Mouse (Mus musculus): ENCODE results near the gene Zfp319.
A peak's percentile ranks its signal among the peaks of the same experiment; 100 is the strongest.

The Zfp319 gene

DNA sequence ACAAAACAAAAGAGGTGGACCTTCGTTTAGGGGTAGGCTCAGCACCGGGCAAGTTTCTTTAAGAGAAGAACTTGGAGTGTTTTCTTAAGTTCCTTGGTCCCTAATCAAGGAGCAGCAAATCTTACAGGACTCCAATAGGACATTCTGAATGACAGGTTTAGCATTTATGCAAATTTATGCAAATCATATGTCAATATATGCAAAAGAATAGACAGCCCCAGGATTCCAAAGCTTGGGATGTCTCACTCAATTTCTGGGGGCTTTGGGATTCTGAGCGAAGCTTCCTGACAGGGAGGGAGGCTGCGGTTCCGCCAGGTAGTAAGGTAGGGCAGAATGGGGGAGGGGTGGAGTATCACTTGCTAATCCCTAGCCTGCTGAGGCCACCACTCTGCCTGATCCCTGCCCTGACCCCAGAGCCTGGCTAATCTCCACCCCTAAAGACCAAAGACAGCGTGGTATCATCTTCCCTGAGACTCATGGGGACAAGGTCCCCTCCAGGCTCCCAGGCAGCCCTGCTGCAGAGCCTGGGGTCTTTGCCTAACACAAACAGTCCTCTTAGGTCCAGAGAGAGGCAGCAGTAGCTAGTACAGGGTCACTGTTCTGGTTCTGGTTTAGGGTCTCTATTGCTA, 21.3 kb downstream of the Zfp319 start, which contains the start of gene Tepp:
Gene Tepp (plus strand): TSS at position 225 of the 629 bp plus-strand sequence.
- no peak for DNase-seq (ENCODE audit: low spot score)

DNA sequence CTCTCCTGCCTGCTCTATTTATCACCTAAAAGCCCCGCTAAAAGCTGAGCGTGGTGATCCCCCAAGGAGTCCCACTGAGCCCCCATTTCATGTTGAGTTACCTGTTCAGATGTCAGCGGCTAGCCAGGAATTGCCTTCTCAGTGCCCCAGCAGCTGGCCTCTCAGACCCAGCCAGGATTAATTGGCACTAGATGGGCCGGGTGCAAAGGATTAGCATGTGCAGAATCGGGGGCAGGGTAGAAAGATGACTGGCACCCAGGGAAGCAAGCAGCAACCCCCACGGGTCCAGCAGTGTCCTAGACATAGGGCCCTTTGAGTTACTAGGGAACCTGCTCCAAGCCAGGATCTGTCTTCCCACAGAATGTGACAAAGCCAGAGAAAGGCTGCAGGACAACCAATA, 25.3 kb downstream of the Zfp319 start, which contains the start of gene Cngb1:
Gene Cngb1 (minus strand): TSS at position 155 of the 400 bp plus-strand sequence.
- no peak for DNase-seq (ENCODE audit: low spot score)

DNA sequence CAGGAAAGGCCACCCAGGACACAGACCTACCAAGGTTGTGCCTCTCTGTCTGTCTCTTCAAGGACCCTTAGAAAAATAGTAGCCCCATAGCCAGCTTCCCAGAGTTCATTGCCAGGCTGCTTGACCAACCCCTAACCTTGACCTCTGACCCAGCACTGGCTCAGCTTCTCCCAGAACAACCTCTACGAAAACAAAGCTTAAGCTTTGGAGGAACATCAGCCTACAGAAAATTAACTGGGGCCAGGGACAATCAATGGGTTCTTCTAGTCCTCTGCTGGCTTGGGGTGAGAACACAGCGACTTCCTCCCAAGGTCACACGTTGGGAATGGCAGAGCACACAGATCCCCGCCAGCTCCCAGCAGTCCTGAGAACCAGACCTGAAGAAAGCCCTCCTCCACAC, 26.2 kb downstream of the Zfp319 start:
- no peak for DNase-seq (ENCODE audit: low spot score)

DNA sequence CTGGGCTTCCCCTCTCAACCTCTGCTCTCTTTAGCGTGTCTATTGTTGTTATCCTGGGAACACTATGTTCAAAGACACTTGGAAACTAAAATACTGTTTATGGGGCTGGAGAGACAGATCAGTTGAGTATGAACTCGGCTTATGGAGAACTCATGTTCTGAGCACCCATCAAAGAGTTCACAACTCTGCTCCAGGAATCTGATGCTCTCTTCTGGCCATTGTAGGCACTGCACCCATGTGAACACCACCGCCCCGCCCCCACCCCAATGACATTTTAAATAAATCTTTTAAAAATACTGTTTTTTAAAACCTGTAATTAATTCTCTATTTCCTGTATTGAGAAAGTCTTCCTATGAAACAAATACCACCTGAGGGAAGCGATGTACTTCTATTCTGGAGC, 29.3 kb downstream of the Zfp319 start:
- peak; percentile 45 for DNase-seq (ENCODE audit: low spot score)

DNA sequence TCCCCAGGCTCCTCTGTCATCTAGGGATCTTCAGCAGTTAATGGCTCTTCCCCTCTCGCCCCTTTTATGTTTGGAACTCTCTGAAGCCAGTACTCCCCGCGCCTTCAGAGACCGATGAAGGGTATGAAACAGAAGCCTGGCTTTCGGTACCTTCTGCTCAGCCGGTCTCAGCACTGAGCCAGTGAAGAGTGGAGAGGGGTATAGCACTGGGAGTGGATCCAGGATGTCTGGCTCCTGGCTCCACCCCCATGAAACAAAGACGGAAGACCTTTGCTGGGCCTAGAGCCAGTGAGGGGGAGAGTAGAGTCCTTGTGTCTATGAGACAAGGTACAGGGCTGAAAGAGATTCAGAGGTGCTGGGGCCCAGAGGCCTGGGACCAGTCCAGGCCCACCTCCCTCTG, 37.9 kb downstream of the Zfp319 start:
- DNase-seq (ENCODE audit: low spot score) = no peak

DNA sequence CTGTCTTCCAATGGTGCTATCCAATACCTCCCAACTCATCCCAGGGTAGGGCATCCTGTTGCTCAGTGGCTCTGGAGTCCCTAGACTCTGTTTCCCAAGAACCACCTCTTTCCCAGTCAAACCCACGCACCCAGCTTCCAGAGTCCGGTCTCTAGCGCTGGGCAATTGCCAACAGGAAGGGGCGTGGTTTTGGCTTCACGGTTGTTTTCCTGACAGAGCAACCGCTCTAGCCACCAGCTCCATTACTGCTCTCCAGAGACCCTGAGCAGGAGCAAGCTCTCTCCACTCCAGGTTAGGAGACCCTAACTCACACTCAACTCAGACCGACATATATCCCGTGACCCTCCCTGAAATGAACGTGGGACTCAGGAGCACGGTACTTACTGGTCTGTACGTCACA, 38.6 kb downstream of the Zfp319 start:
- DNase-seq (ENCODE audit: low spot score) = no peak

DNA sequence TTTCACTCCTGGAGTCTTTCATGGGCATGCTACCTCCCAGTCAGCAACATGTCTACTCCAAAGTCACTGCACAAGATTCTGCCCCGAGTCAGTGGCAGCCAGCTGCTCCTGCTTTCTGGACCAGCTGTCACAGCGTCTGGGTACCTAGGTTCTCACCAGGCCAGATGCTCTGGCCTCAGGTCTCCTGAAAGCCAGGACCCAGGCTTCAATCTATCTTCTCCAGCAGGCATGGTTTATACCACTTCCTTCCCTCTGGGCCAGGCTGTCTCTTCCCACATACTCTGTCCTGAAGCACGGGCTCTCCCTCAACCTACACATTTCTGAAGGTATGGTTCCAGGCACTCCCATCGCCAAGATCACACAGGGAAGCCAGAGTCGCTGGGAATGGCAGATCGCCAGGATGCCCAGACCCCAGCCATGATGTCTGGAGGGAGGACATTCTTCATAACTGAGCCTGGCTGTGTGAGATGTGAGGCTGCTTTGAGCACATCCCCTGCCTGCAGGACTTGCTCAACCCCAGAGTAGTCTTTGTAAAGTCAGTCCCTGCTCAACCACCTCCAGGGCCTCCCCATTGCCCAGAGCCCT, 42.6 kb downstream of the Zfp319 start:
- no peak for DNase-seq (ENCODE audit: low spot score)

DNA sequence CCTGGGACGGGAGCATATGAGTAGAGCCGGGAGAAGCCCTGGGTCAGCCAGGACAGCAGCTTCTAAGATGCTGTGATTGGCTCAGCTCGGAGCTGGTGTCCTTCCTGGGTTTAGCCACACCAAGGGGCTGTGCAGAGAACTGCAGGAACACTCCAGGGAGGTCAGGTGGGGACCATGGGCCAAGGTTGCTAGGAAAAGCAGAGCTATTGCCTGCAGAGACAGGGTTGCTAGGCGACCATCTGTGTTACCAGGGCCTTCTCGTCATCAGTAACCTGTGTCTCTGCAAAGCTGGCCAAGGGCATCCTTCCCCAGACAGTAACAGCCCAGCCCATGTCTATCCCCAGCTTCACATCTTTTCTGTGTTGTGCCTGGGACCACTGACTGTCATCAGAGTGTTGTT, 50.3 kb downstream of the Zfp319 start:
- DNase-seq (ENCODE audit: low spot score) = no peak
